Mouse (Mus musculus): ENCODE data around the gene Smpd4.

- no peak for TF ChIP-seq CTCF (IDR thresholded peaks at IDR 0.05)
- no peak for TF ChIP-seq EP300 (IDR thresholded peaks at IDR 0.05; ENCODE audit: insufficient read depth, low read depth, low read length)
- TF ChIP-seq POLR2A (IDR thresholded peaks at IDR 0.05; ENCODE audit: insufficient read depth, low read depth, low read length) = no peak
These were observed 42.3 kb upstream of the Smpd4 start for GRCm38 (mm10) chr16:17576825-17577215.
